Mouse (Mus musculus): ENCODE data around the gene Snai3.

Snai3 gene

GRCm38 (mm10) chr8:122459218-122459900 is 1.2 kb downstream of the Snai3 start:
- no peak for DNase-seq

- DNase-seq: no peak
Observed at GRCm38 (mm10) chr8:122457171-122457570, 3.4 kb downstream of the Snai3 start.

GRCm38 (mm10) chr8:122454409-122454808 is 6.1 kb downstream of the Snai3 start:
- no peak for DNase-seq

- DNase-seq: no peak
Observed at GRCm38 (mm10) chr8:122452154-122452553, 8.4 kb downstream of the Snai3 start.

GRCm38 (mm10) chr8:122451161-122451703 is 9.3 kb downstream of the Snai3 start:
- no peak for DNase-seq

- no peak for DNase-seq
Observed at GRCm38 (mm10) chr8:122445203-122445602, 15.3 kb downstream of the Snai3 start.

GRCm38 (mm10) chr8:122444058-122444748 is 16.3 kb downstream of the Snai3 start:
- DNase-seq: peak; percentile 94 to 96

- peak; percentile 99 to 100 for DNase-seq
Observed at GRCm38 (mm10) chr8:122443262-122444006, 17.1 kb downstream of the Snai3 start, which contains the start of gene Mvd. Gene Mvd, minus strand, starts transcription at chr8:122443422.

GRCm38 (mm10) chr8:122442781-122443180 is 17.8 kb downstream of the Snai3 start:
- DNase-seq: no peak

GRCm38 (mm10) chr8:122442356-122442755 is 18.2 kb downstream of the Snai3 start:
- no peak for DNase-seq

- DNase-seq: no peak
Observed at GRCm38 (mm10) chr8:122441326-122441725, 19.2 kb downstream of the Snai3 start.

GRCm38 (mm10) chr8:122439336-122439735 is 21.2 kb downstream of the Snai3 start:
- no peak for DNase-seq

- peak in 1 of 2 experiments; percentile 52 for DNase-seq
Observed at GRCm38 (mm10) chr8:122437708-122438331, 22.7 kb downstream of the Snai3 start.

GRCm38 (mm10) chr8:122436586-122437125 is 23.9 kb downstream of the Snai3 start:
- DNase-seq: no peak

GRCm38 (mm10) chr8:122436146-122436545 is 24.4 kb downstream of the Snai3 start:
- no peak for DNase-seq

GRCm38 (mm10) chr8:122435375-122435774 is 25.2 kb downstream of the Snai3 start:
- no peak for DNase-seq

GRCm38 (mm10) chr8:122433269-122433905 is 27.1 kb downstream of the Snai3 start:
- no peak for DNase-seq

- peak; percentile 90 to 94 for DNase-seq
Observed at GRCm38 (mm10) chr8:122432443-122433268, 27.9 kb downstream of the Snai3 start, which contains the start of gene Cyba. Gene Cyba, minus strand, starts transcription at chr8:122432930.

- DNase-seq: peak in 1 of 2 experiments; percentile 42
Observed at GRCm38 (mm10) chr8:122431694-122432442, 28.7 kb downstream of the Snai3 start.

- DNase-seq: no peak
Observed at GRCm38 (mm10) chr8:122430646-122431045, 29.9 kb downstream of the Snai3 start.

Data from lung, postnatal 4 days (tissue).